Mouse (Mus musculus) midbrain, embryonic 10.5 days (tissue): ENCODE measurements around the gene Brms1l. TPM values are rescaled to one million over a fixed set of nuclear protein-coding genes. Genes with fewer than 3 reads are reported as not detected.
"Not testable (repeated sequence)": the region's sequence is repeated elsewhere in the genome, so short reads cannot be mapped to it uniquely, and the experiment has no call there.

ENCODE experiments used
- DNase-seq: peaks from one replicate; pipeline ENCODE4 v3.0.0-alpha.2; 2017; ENCODE audit warnings: low spot score
- H3K27ac ChIP-seq: fragments of 300-500 bp; sonication (generic); replicated peaks from 2 replicates; pipeline ENCODE4 v1.5.1; 2016; ENCODE audit warnings: mild to moderate bottlenecking
- H3K27me3 ChIP-seq: fragments of 300-500 bp; sonication (generic); 2 replicates; pipeline ENCODE4 v1.6.1; 2016; ENCODE audit warnings: low read depth, mild to moderate bottlenecking; ENCODE audit not compliant: poor library complexity, severe bottlenecking
- H3K36me3 ChIP-seq: fragments of 300-500 bp; sonication (generic); 2 replicates; pipeline ENCODE4 v1.6.1; 2016; ENCODE audit warnings: mild to moderate bottlenecking, moderate library complexity
- H3K4me1 ChIP-seq: fragments of 300-500 bp; sonication (generic); 2 replicates; pipeline ENCODE4 v1.6.1; 2016
- H3K4me3 ChIP-seq: fragments of 300-500 bp; sonication (generic); 2 replicates; pipeline ENCODE4 v1.5.1; 2016; ENCODE audit warnings: mild to moderate bottlenecking, moderate library complexity
- H3K9me3 ChIP-seq: fragments of 300-500 bp; sonication (generic); replicated peaks from 2 replicates; pipeline ENCODE4 v1.6.1; 2016; ENCODE audit warnings: mild to moderate bottlenecking
- WGBS: fragments of 180-500 bp; shearing (Covaris S2); methylation state at CpG from one replicate; pipeline ENCODE4 v1.1.7; 2016; 5-methylcytosine and 5-hydroxymethylcytosine counted together
- polyA plus RNA-seq: library from polyadenylated mRNA; unstranded; fragments of >200 nt; fragmentation: Nextera tagmentation; extraction: Ambion mirVana; gene quantifications from 2 replicates; pipeline ENCODE4 v1.2.1, GENCODE M21; 2016

The Brms1l gene
- 36.2 and 43.6 TPM in 2 replicates for polyA plus RNA-seq

DNA sequence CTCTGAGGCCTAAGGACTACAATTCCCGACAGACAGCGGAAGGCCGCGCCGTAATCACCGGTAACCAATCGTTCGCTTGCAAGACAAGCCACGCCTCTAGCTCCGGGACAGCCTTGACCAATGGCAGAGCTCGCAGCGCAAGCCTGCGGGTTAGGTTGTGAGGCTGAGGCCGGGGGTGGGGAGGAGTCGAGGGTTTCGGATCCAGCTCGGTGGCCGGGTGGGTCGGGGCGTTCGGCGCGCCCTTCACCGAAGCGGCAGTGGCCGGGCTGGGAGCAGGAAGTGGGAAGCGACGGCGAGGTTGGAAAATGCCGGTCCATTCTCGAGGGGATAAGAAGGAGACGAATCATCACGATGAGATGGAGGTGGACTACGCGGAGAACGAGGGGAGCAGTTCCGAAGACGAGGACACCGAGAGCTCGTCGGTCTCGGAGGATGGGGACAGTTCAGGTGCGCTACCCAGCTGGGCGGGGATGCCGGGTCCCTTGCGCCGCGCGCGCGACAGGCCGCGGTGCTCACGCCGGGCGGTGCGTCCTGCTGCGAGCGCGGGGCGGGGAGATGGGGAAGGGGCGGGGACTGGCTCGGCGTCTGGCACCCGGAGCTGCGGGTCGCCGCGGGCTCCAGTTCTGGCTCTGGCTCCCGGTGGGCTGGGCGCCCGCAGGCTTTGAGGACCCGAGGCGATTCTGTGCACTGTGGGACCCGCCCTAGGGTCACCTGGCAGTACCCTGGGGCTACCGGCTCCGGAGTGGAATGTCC, at the start of gene Brms1l:
Brms1l (plus strand) TSS at position 126 of the 753 bp plus-strand sequence.
- WGBS: under 1% methylated on average over 77 of the region's 77 CpGs
- H3K36me3 ChIP-seq: peaks cover 12% of the 10 kb centered on the region; the same call in 1 of the 2 replicates
- H3K4me1 ChIP-seq: peaks cover 18% of the 10 kb centered on the region
- peak within 1 kb of the TSS; percentile 92 for H3K27ac ChIP-seq
- H3K9me3 ChIP-seq: no peaks in the 10 kb centered on the region
- no peaks in the 10 kb centered on the region for H3K27me3 ChIP-seq
- peak within 1 kb of the TSS; percentile 88 for H3K4me3 ChIP-seq
- peak; percentile 98 for DNase-seq

DNA sequence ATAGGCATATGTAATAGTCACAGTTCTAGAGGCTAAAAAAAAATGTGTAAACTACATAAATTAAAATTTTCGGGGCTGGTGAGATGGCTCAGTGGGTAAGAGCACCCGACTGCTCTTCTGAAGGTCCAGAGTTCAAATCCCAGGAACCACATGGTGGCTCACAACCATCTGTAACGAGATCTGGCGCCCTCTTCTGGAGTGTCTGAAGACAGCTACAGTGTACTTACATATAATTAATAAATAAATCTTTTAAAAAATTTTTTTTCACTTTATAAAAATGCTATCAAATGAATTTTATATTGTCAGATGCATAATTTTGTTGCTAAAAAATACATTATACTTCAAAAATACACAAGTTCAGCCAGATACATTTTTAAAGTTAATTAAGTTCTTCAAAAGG, 41.6 kb upstream of the Brms1l start:
- not testable (repeated sequence) for DNase-seq, H3K36me3 ChIP-seq, H3K4me3 ChIP-seq, H3K27ac ChIP-seq, H3K4me1 ChIP-seq, H3K9me3 ChIP-seq, H3K27me3 ChIP-seq
- 82% methylated on average over 4 of the region's 4 CpGs for WGBS

DNA sequence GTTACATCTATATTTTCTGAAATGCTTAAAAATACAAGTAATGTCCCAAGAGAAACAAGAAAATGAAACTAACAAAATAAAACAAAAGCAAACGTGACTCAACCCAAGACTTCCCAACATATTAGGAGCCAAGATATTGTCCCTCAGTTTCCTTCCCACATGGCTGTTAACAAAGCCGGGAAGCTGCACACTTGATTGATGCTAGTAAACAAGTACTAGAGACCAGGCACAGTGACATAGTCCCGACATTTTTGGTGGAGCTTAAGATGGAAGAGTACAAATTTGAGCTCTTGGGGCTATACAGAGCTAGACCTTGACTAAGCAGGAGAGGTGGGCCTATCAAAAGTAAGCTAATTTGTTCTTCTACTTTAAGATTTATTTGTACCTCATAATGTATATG, 39.0 kb upstream of the Brms1l start:
- no peaks in the 10 kb centered on the region for H3K9me3 ChIP-seq
- DNase-seq: no peak
- H3K27ac ChIP-seq: no peak overlapping the region
- H3K4me1 ChIP-seq: no peaks in the 10 kb centered on the region
- WGBS: 88% methylated on average over 3 of the region's 3 CpGs
- peaks cover 6% of the 10 kb centered on the region; the same call in 1 of the 2 replicates for H3K36me3 ChIP-seq
- H3K27me3 ChIP-seq: no peaks in the 10 kb centered on the region
- H3K4me3 ChIP-seq: no peak overlapping the region

DNA sequence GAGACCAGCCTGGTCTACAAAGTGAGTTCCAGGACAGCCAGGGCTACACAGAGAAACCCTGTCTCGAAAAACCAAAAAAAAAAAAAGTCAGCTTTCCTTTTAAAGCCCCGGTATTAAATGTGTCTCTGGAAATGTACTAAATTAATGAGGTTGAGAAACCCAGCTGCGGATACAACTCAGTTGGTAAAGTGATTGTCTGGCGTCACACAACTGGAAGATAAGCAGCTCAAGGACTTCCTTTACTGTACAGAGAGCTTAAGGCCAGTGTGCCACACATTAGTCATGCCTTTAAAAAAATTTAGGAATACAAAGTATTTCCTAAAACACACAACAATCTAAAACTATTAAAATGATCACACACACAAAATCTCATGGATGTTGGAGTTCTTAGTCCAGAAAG, 37.4 kb upstream of the Brms1l start:
- H3K27me3 ChIP-seq: no peaks in the 10 kb centered on the region
- WGBS: 91% methylated on average over 4 of the region's 4 CpGs
- no peaks in the 10 kb centered on the region for H3K9me3 ChIP-seq
- DNase-seq: no peak
- H3K36me3 ChIP-seq: peaks cover 5% of the 10 kb centered on the region; the same call in 1 of the 2 replicates
- no peak overlapping the region for H3K4me3 ChIP-seq
- H3K27ac ChIP-seq: no peak overlapping the region
- H3K4me1 ChIP-seq: no peaks in the 10 kb centered on the region

DNA sequence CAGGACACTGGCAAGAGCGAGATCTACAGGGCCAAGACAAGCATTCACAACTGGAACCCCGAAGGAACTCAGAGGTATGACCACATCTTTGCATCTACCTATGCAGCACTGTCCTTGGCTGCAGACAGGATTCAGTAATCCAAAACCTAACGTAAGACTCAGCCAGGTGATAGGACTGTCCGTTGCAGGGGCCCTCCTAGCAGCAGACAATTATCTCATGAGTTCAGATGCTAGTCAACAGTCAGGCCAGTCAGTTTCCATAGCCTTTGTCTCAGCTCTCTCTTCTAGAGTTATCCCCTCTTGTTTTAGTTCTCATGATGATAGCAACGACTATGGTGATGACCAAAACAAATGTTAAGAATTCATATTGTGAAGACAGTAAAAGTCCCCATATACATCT, 36.0 kb upstream of the Brms1l start:
- H3K36me3 ChIP-seq: no peaks in the 10 kb centered on the region
- no peak overlapping the region for H3K4me3 ChIP-seq
- no peak for DNase-seq
- H3K9me3 ChIP-seq: no peaks in the 10 kb centered on the region
- H3K27me3 ChIP-seq: no peaks in the 10 kb centered on the region
- no peaks in the 10 kb centered on the region for H3K4me1 ChIP-seq
- whole genome bisulfite sequencing: 87% methylated on average over 5 of the region's 5 CpGs
- H3K27ac ChIP-seq: no peak overlapping the region

DNA sequence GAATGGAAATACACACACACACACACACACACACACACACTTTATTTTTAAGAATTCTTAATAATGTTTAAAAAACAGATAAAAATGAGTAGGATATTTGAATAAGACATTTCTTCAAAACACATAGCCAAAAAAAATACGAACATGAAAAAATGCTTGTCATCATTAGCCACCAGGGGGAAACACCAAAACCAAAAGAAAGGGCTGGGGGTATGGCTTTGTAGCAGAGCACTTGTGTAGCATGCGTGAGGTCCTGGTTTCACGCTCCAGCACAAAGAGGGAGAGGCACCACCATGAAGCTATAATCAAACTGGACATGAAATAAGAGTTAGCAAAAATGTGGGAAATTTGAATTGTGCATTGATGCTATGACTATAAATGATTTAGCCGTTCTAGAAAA, 35.0 kb upstream of the Brms1l start:
- no peaks in the 10 kb centered on the region for H3K4me1 ChIP-seq
- no peaks in the 10 kb centered on the region for H3K27me3 ChIP-seq
- no peak overlapping the region for H3K27ac ChIP-seq
- DNase-seq: no peak
- H3K36me3 ChIP-seq: no peaks in the 10 kb centered on the region
- 91% methylated on average over 4 of the region's 4 CpGs for WGBS
- no peak overlapping the region for H3K4me3 ChIP-seq
- no peaks in the 10 kb centered on the region for H3K9me3 ChIP-seq

DNA sequence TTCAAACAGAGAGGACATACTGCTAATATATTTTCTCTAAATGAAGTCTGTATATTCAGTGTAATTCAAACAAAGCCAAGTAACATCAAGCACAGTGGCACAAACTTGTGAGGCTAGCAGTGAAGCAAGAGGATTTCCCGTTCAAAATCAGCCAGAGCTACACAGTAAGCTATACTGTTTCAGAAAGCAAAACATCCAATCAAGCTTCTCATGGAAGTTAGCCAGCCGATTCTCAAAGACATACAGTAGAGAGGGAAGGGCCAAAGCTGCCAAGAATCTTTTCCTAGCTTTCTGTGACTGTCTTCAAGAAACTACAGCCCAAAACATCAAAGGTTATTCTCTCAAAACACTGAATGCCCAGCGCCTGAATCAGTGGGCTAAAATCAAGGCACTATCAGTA, 31.1 kb upstream of the Brms1l start:
- H3K4me3 ChIP-seq: no peak overlapping the region

DNA sequence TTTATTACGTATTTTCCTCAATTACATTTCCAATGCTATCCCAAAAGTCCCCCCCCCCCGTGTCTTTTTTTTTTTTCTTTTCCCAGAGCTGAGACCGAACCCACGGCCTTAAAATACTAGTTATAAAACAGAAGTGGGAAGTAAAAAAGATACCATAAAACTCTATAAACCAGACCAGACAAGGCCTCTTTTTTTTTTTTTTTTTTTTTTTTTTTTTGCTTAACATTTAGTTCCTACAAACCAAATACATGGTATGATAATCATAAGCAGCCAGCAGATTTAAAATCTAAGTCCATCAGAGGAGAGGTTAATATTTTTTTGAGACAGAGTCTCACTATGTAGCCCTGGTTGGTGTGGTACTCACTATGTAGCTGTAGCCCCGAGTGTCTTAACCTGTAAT, 19.6 kb upstream of the Brms1l start:
- Histone ChIP-seq H3K36me3 (0 out of 2 replicates have a peak, but pooled peaks cover 2% of the 10 kb centered on the region), H3K9me3 (no peaks in the 10 kb centered on the region), H3K4me3 (no peak overlapping the region), H3K4me1 (peaks cover 15% of the 10 kb centered on the region), H3K27me3 (no peaks in the 10 kb centered on the region), H3K27ac (no peak overlapping the region)
- DNase-seq: no peak
- WGBS: 93% methylated on average over 5 of the region's 5 CpGs

More for the DNA sequence above, 31.1 kb upstream of the Brms1l start:
- H3K9me3 ChIP-seq: no peaks in the 10 kb centered on the region
- WGBS: 76% methylated on average over 3 of the region's 3 CpGs
- no peaks in the 10 kb centered on the region for H3K27me3 ChIP-seq
- no peak for DNase-seq
- H3K27ac ChIP-seq: no peak overlapping the region
- no peaks in the 10 kb centered on the region for H3K36me3 ChIP-seq
- H3K4me1 ChIP-seq: no peaks in the 10 kb centered on the region

DNA sequence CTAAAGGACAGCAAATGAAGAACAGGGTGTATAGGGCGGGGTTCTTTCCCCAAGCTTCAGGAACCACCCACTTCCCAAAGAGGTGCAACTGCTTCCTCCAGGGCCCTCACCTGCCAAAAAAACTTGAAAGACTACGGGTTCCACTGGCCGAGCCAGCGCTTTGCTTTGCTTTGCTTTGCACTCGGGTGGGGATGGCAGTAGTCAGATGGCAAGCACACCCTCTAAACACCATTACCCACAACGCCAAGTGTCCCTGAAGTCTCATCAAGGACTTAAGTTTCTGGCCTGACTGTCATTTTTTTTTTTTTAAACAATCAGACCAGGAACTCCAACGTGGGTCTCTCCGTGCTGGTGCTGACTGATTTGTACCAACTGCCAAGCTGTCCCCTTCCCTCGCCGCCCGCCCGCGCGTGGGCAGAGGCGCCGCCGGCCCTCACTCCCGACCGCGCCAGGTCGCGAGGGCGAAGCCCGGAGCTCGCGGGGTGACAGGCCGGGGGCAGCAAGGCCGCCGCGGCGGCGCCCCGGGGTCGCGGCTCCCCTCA, 15.9 kb upstream of the Brms1l start:
- no peaks in the 10 kb centered on the region for H3K27me3 ChIP-seq
- no peak for DNase-seq
- peak overlapping the region; percentile 96 for H3K27ac ChIP-seq
- no peaks in the 10 kb centered on the region for H3K9me3 ChIP-seq
- WGBS: under 1% methylated on average over 35 of the region's 35 CpGs
- no peaks in the 10 kb centered on the region for H3K36me3 ChIP-seq
- peaks cover 15% of the 10 kb centered on the region for H3K4me1 ChIP-seq
- H3K4me3 ChIP-seq: peak overlapping the region; percentile 81

DNA sequence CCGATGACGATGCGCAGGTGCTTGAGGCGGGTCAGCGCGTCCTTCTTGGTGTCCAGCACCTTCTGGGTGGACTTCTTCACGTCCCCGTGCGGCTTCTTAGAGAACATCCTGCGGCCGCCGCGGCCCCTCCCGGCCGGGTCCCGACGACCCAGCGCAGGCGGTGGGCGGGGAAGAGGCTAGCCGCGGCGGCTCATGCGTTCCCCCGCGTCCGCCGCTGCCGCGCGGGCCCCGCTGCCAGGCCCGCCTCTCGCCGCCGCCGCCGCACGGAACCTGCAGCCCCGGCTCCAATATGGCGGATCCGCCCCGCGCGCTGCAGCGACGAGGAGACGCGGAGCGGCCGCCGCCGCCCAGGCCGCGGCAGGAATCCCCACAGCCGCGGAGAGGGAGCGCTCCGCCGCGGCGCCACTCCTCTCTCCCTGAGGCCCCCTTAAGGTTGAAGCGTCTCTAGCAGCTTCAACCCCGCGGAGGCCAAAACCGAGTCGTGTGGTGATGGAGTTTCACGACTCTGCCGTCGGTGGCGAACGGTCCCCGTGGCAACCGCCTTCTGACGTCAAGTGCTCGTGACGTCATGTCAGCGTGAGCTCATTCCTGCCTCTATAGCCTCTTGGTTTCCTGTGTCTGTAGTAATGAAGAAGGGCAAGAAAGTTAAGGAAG, 15.3 kb upstream of the Brms1l start, which contains the start of gene Ralgapa1:
Ralgapa1 (minus strand) TSS at position 507 of the 654 bp plus-strand sequence.
- H3K9me3 ChIP-seq: peaks cover 3% of the 10 kb centered on the region; the same call in 1 of the 2 replicates
- WGBS: under 1% methylated on average over 77 of the region's 78 CpGs
- peak; percentile 93 for DNase-seq
- H3K36me3 ChIP-seq: no peaks in the 10 kb centered on the region
- no peaks in the 10 kb centered on the region for H3K27me3 ChIP-seq
- H3K4me3 ChIP-seq: peak within 1 kb of the TSS; percentile 81
- H3K4me1 ChIP-seq: peaks cover 15% of the 10 kb centered on the region
- H3K27ac ChIP-seq: peak within 1 kb of the TSS; percentile 96

DNA sequence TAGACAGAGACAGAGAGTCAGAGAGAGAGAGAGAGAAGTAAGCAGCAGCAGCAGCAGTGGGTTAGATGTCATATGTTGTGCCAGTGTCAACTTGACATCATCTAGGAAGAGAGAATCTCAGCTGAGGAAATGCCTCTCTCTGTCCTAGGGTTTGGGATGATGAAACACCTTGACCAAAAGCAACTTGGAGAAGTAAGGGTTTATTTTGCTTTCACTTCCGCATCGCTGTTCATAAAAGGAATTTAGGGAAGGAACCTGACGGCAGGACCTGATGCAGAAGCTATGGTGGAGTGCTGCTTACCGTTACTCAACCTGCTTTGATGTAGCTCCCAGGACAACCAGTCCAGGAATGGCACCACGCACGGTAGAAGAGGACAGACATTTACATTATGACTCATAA, 12.1 kb upstream of the Brms1l start:
- no peaks in the 10 kb centered on the region for H3K36me3 ChIP-seq
- WGBS: 84% methylated on average over 6 of the region's 6 CpGs
- H3K27me3 ChIP-seq: no peaks in the 10 kb centered on the region
- H3K27ac ChIP-seq: no peak overlapping the region
- peaks cover 11% of the 10 kb centered on the region for H3K4me1 ChIP-seq
- DNase-seq: no peak
- peaks cover 6% of the 10 kb centered on the region; the same call in 1 of the 2 replicates for H3K9me3 ChIP-seq
- H3K4me3 ChIP-seq: no peak overlapping the region

DNA sequence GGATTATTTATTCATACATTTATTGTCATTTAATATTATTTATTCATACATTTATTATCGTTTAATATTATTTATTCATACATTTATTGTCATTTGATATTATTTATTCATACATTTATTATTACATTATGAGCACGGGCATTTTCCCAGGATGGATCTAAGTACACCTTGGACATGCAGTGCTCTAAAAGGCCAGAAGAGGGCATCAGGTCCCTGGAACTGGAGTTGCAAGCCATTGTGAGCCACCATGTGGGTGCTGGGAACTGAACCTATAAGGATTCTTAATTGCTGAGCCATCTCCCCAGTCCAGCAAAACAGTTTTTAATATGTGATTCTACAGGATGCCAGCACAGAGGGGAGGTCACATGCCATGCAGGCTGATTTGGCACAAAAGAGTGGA, 10.6 kb upstream of the Brms1l start:
- WGBS: 81% methylated on average over 2 of the region's 2 CpGs
- no peaks in the 10 kb centered on the region for H3K36me3 ChIP-seq
- no peak overlapping the region for H3K4me3 ChIP-seq
- no peak overlapping the region for H3K27ac ChIP-seq
- peaks cover 6% of the 10 kb centered on the region; the same call in 1 of the 2 replicates for H3K9me3 ChIP-seq
- no peaks in the 10 kb centered on the region for H3K27me3 ChIP-seq
- no peaks in the 10 kb centered on the region for H3K4me1 ChIP-seq
- no peak for DNase-seq

DNA sequence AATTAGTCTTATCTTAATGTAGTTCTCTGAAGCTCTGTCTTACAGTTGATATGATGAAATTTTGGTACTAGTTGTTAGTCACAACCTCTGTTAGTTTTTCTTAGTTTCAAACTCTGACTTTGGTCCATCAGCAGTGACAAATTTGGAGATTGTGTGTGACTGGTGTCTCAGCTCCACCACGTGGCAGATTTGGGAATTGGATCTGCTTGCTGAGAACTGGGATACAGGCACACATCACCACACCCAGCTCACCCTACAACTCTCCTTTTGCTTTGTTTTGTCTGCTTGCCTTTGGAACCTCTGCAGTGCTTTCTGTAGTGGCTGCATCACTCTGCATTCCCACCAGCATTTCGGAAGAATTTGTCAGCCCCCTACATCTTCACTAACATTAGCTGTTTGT, 5.0 kb upstream of the Brms1l start:
- H3K9me3 ChIP-seq: no peaks in the 10 kb centered on the region
- 14% methylated on average over 2 of the region's 2 CpGs for WGBS
- no peak overlapping the region for H3K4me3 ChIP-seq
- DNase-seq: peak; percentile 53
- no peak overlapping the region for H3K27ac ChIP-seq
- H3K27me3 ChIP-seq: no peaks in the 10 kb centered on the region
- no peaks in the 10 kb centered on the region for H3K4me1 ChIP-seq
- H3K36me3 ChIP-seq: no peaks in the 10 kb centered on the region
